Mouse (Mus musculus) mouse trophoblast stem cell (cell line): ENCODE data around the gene Rplp0.

Experiments
- in situ Hi-C, 2 experiments: fragments of 300-500 bp; cut with MseI, MboI; formaldehyde crosslinking; loops; 2 replicates in 1 of 2; 3 replicates in 1 of 2; pipeline ENCODE4 v1.15.1; 2025

Gene Rplp0

GRCm38 (mm10) chr5:115526456-115527202, 32.6 kb upstream of the Rplp0 start:
- in situ Hi-C loops, result no loop called here

GRCm38 (mm10) chr5:115528128-115528527, 31.1 kb upstream of the Rplp0 start:
- in situ Hi-C loops, result no loop called here

- in situ Hi-C loops, result no loop called here
Observed at GRCm38 (mm10) chr5:115529364-115529741, 29.9 kb upstream of the Rplp0 start.

GRCm38 (mm10) chr5:115529742-115530446, 29.4 kb upstream of the Rplp0 start:
- in situ Hi-C loops, result no loop called here

- in situ Hi-C loops, result no loop called here
Observed at GRCm38 (mm10) chr5:115530447-115530809, 28.8 kb upstream of the Rplp0 start.

- in situ Hi-C loops, result no loop called here
Observed at GRCm38 (mm10) chr5:115531671-115532270, 27.5 kb upstream of the Rplp0 start.

- in situ Hi-C loops, result no loop called here
Observed at GRCm38 (mm10) chr5:115534290-115534731, 25.0 kb upstream of the Rplp0 start.

GRCm38 (mm10) chr5:115534856-115535255, 24.4 kb upstream of the Rplp0 start:
- in situ Hi-C loops, result no loop called here

DNA sequence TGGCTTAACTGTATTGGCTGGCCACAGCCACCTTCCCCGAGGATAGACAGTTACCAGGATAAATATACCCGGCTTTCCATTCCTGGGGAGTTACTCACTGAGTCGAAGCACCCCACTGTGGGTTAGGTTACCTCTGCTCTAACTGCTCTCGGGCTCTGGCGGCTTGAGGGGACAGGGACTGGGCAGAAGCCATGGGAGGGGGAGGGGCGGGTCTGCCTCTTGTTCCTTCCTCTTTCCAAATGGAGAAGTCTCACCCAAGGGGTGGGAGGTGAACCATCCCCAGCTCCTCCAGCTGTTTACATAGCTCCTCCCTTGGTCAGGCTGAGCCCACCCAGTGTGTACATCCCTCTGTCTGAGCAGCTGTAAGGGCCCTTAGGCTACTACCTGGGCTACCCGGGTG, 23.6 kb upstream of the Rplp0 start:
- in situ Hi-C loops, result no loop called here

DNA sequence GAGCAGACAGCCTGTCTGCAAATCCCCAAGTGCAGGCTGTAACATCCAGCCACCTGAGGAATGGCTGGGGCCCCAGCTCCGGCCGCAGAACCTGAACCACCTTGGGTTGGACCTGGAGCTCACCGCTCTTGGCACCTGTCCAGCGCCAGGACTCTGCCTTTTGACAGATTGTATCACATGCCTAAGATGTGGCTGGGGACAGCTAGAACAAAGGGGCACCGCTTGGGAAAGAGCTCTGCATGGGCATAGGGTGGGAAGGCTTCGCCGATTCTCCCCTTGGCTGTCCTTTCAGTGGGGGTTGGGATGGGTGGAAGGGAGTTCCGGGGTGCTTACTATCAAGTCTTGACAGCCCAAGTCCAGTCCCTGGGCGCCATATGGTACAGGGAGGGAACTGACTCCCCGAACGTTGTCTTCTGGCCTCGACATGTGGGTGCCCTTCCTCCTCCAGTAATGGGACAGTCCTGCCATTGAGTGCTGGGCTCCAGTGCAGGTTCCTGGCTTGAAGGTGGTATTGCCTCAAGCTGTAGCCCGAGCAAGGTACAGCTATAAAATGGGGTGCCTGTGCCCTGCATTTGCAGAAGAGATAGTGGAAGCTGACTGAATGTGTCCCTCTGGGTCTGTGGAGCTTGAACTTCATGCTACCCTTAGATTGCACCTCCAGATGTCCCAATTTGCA, 21.1 kb upstream of the Rplp0 start:
- in situ Hi-C loops, result no loop called here

- in situ Hi-C loops, result no loop called here
Observed at GRCm38 (mm10) chr5:115538693-115539043, 20.6 kb upstream of the Rplp0 start.

- in situ Hi-C loops, result loop anchor here (5.0 kb wide), 1 partner anchor 36 kb away; the partner anchor contains the start of gene Pxn (in 2 of the 2)
Observed at GRCm38 (mm10) chr5:115542635-115543384, 16.5 kb upstream of the Rplp0 start.

DNA sequence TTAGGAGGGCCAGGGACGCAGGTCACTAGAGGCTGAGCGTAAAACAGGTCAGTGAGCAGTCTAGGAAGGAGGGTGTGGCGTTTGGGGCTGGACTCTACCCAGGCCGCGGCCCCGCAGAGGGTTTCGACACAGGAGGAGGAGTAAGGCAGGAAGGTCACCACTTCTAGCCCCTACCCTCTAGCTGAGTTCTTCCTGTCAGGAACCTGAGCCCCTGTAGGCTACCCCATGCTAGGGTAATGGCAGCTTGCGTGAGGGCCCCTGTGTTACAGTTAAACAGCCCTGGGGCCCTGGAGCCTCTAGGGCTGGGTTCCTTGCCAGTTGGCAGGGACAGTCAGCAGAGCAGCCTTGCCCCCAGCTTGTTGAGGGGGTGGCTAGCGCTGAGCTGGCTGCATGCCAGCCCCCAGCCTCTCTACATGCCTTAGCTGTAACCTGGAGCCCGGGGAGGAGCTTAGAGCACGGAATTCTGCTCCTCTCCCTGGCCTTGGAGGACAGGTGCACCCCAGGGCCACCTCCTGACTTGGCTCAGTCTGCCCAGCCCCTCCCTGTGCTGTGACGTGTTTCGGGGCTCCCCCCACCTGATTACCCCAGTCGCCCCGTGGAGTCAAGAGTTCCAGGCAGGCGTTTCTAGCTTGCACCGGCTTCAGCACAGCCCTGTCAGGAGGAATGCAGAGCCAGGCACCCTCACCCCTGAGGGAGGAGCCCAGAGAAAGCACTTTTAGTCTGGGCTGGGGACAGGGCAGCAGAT, 15.6 kb upstream of the Rplp0 start:
- in situ Hi-C loops, result loop anchor here (5.0 kb wide), 1 partner anchor 36 kb away; the partner anchor contains the start of gene Pxn (in 2 of the 2)

GRCm38 (mm10) chr5:115544655-115545185, 14.5 kb upstream of the Rplp0 start:
- in situ Hi-C loops, result loop anchor here (5.0 kb wide), 1 partner anchor 37 kb away; the partner anchor contains the start of gene Pxn (in 2 of the 2)

- in situ Hi-C loops, result no loop called here
Observed at GRCm38 (mm10) chr5:115545636-115546035, 13.6 kb upstream of the Rplp0 start.

DNA sequence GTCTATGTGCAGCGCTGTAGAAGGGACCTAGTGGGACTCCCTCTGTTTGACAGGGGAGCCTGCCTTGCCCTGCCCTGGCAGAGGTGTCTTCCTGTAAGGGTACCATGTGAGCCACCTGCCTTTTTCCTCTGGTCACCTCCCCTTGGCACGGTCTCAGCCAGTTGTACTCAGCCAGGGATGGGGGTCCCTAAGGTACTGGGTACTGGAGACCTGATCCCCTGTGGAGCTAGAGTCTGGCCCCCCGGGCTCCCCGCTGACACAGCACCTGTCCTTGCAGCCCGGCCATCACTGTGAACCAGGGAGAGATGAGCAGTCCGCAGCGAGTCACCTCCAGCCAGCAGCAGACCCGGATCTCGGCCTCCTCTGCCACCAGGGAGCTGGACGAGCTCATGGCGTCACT, 12.7 kb upstream of the Rplp0 start:
- in situ Hi-C loops, result no loop called here

- in situ Hi-C loops, result no loop called here
Observed at GRCm38 (mm10) chr5:115547014-115547413, 12.3 kb upstream of the Rplp0 start.

DNA sequence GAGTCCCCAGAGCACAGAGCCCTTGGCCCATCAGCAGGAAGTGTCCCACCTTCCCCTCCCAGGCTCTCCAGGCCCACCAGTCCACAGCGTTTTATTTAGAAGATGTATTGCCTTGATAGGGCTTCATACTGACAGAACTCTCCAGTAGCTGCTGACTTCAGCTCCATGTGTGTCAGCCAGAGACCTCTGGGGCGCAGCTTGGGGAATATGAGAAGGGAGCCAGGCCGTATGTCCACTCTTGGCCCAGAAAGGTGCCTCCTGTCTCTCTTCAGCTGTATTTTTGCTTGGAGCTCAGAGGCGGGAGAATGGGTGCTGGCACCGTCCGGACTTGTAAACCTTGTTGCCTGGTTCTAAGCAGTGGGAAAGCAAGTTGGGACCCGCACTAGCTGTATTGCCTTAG, 11.8 kb upstream of the Rplp0 start:
- in situ Hi-C loops, result no loop called here

DNA sequence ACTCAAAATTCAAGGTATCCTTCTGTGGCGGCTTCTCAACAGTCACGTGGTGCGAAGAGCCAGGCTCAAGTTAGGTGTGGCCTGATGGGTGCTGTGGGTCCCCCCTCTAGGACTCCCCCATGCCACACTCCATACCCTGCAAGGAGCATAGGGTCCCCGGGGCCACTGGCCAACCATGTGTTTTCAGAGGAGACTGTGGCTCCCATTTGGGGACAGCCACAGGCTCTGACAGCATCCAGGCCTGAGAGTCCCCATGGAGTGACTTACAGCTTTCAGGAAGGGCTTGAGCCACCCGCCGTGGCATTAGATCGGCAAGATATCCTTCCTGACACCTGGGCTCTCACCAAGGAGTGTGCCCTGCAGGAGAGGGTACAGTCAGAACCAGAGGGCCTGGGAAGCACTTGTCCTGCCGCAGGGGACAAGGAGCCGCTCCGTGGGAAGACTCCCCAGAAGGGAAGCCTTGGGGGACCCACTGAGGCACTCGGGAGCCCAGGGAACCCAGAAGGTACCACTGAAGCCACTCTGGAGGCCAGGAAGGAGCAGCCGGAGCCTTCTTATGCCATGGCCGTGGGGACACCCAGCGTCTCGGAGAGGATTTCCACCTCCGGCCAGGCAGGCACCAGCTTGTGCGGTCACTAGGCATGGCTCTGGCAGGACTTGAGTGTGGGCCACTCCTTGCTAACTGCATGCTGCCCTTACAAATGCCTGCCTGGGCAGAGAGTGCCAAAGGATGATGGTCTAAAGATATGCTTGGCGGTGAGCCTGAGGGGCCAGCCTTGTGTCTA, 10.6 kb upstream of the Rplp0 start:
- in situ Hi-C loops, result no loop called here
